ENCODE assay signal across 8 mouse cellular contexts in the genomic region with DNA sequence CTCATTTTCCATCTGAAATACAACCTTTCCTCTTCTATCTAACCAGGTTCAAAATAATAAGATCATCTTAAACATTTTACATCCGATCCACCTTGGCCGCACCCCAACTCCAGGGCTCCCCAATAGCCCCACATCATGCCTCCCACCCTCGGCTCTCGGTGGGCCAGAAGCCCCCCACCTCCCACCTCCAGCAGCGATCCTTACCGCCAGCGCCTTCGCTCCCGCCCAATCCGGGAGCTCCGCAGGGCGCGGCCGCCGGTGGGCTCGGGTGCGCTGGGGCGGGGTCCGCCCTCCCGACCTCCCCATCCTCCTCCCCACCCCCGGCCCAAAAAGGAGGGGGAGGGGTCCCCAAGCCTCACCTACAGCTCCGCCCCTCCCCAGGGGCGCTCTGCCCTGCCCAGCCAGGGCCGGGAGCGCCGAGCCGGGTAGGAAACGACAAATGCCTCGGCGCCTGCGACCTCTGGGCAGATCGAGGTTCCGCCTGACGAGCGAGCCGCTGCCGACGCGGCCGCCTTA. TPM values are rescaled to one million over a fixed set of nuclear protein-coding genes. Genes with fewer than 3 reads are reported as not detected.
DNase-seq lines count a peak whose midpoint lies in the region; ATAC-seq lines count a peak whose summit lies in the region.

No protein-coding gene starts in this region.

- peak overlapping the region; percentile 93 for H3K9ac ChIP-seq in heart, embryonic 15.5 days

- ATAC-seq in heart, embryonic 15.5 days (replicated peaks; ENCODE audit: insufficient number of reproducible peaks, insufficient read depth, low FRiP score, low read depth): peak; percentile 48

- H3K79me2 ChIP-seq in macrophage (ENCODE audit: inconsistent target): no peaks in the 10 kb centered on the region

- peak overlapping the region; percentile 90 for H3K4me3 ChIP-seq in heart, embryonic 15.5 days
- peak overlapping the region; percentile 28 for H3K4me3 ChIP-seq in macrophage (ENCODE audit: inconsistent target)

- no peaks in the 10 kb centered on the region for H3K9me3 ChIP-seq in heart, embryonic 15.5 days (replicated peaks)

- H3K4me2 ChIP-seq in heart, embryonic 15.5 days: peak overlapping the region; percentile 80

- DNase-seq in embryo, embryonic 11 days: peak; percentile 83
- DNase-seq in embryo, embryonic 10 days (ENCODE audit: low spot score): no peak
- DNase-seq in ovary, postnatal 10 days (ENCODE audit: low spot score): peak; percentile 2
- no peak for DNase-seq in ovary, postnatal 36 days (ENCODE audit: low spot score)
- DNase-seq in adrenal gland, postnatal 14 days: no peak
- DNase-seq in layer of hippocampus, adult 8-10 months (ENCODE audit: low spot score in 2 of 2): no peak

- WGBS in heart, embryonic 15.5 days: under 1% methylated on average over 37 of the region's 40 CpGs
- 3% methylated on average over 29 of the region's 40 CpGs for WGBS in macrophage (ENCODE audit: missing documents)

- peaks cover 18% of the 10 kb centered on the region for H3K4me1 ChIP-seq in heart, embryonic 15.5 days (replicated peaks)

- peak overlapping the region; percentile 99 for H3K27ac ChIP-seq in heart, embryonic 15.5 days
- no peak overlapping the region for H3K27ac ChIP-seq in macrophage

- H3K36me3 ChIP-seq in heart, embryonic 15.5 days: no peaks in the 10 kb centered on the region
- no peaks in the 10 kb centered on the region for H3K36me3 ChIP-seq in macrophage (ENCODE audit: inconsistent target)

- no peaks in the 10 kb centered on the region for H3K27me3 ChIP-seq in heart, embryonic 15.5 days

RNA-seq across cellular contexts. Expression of gene Erc1, which starts 0.4 kb away (rescaled TPM):
- 13.9 and 15.5 TPM in 2 replicates for polyA plus RNA-seq in heart, embryonic 15.5 days (2015; fragmentation: Nextera tagmentation; extraction: Ambion mirVana)
- 10 to 100 TPM; 18.1 to 75.8 (median 41.3) TPM for total RNA-seq in macrophage (2018; cell fraction: chromatin; rRNA removed)
- 1 to 10 TPM; 4.6 to 9.8 (median 6.7) TPM for total RNA-seq in macrophage (2018; cell fraction: cytosol; rRNA removed)
- total RNA-seq in macrophage (2018; cell fraction: nucleus; rRNA removed): 10 to 100 TPM in 24 of 26 experiments, 1 to 10 TPM in 2; 9.3 to 39.1 (median 17.1) TPM
- polyA plus RNA-seq in macrophage (2018): 4.8 to 8.4 TPM (median 6.9 TPM) in 3 replicates
- total RNA-seq in adrenal gland, postnatal 14 days (2021): 24.1 and 24.7 TPM in 2 replicates
- 10 to 100 TPM; 46.3 to 54.1 (median 50.4) TPM for total RNA-seq in layer of hippocampus, adult 8-10 months (2022)

RNA-seq across cellular contexts. Expression of gene Rad52, which starts 54.9 kb away (rescaled TPM):
- polyA plus RNA-seq in heart, embryonic 15.5 days (2015; fragmentation: Nextera tagmentation; extraction: Ambion mirVana): 13.8 and 14.5 TPM in 2 replicates
- total RNA-seq in macrophage (2018; cell fraction: chromatin; rRNA removed): 10 to 100 TPM; 15.1 to 83.3 (median 50.4) TPM
- total RNA-seq in macrophage (2018; cell fraction: cytosol; rRNA removed): 1 to 10 TPM; 3.5 to 8.7 (median 5.1) TPM
- 10 to 100 TPM in 24 of 26 experiments, 1 to 10 TPM in 2; 7.0 to 44.2 (median 26.2) TPM for total RNA-seq in macrophage (2018; cell fraction: nucleus; rRNA removed)
- 5.0 to 8.7 TPM (median 6.8 TPM) in 3 replicates for polyA plus RNA-seq in macrophage (2018)
- total RNA-seq in adrenal gland, postnatal 14 days (2021): 14.2 and 15.3 TPM in 2 replicates
- 10 to 100 TPM; 38.5 to 50.9 (median 45.0) TPM for total RNA-seq in layer of hippocampus, adult 8-10 months (2022)

Comparison
In these comparisons a context has a peak if more than half of its experiments do, and no peak if none do; other contexts are left out.
1. DNase-seq: peak in embryo, embryonic 11 days (single experiment) and ovary, postnatal 10 days (single experiment); none in embryo, embryonic 10 days (single experiment), ovary, postnatal 36 days (single experiment), adrenal gland, postnatal 14 days (single experiment) and layer of hippocampus, adult 8-10 months (0 of 2).